Mouse (Mus musculus): Measurements from ENCODE around the gene Smarcd1. TPM values are rescaled to one million over a fixed set of nuclear protein-coding genes. Genes with fewer than 3 reads are reported as not detected.

Smarcd1 gene
- total and polyA plus RNA-seq, 3 experiments, result 20.1 to 39.0 (median 20.6) TPM

- Histone ChIP-seq H3K4me1 (ENCODE audit: control insufficient read depth, insufficient read depth, low read length) (peaks cover 4% of the 10 kb centered on the region), H3K27ac (peak within 1 kb of the TSS; percentile 99), H3K27me3 (ENCODE audit: control insufficient read depth, insufficient read depth, low read length) (no peaks in the 10 kb centered on the region), H3K4me3 (peak within 1 kb of the TSS; percentile 36), H3K36me3 (ENCODE audit: control insufficient read depth, insufficient read depth, low read length) (peaks cover 5% of the 10 kb centered on the region), H3K79me2 (replicated peaks; ENCODE audit: control insufficient read depth, insufficient read depth, low read length) (no peaks in the 10 kb centered on the region), H3K9ac (ENCODE audit: low read depth, low read length) (peak within 1 kb of the TSS; percentile 51)
- no peak for TF ChIP-seq POLR2A (IDR thresholded peaks at IDR 0.05; ENCODE audit: insufficient read depth, low read depth, low read length)
- TF ChIP-seq CTCF (IDR thresholded peaks at IDR 0.05), result peak; percentile 94
- TF ChIP-seq EP300 (IDR thresholded peaks at IDR 0.05; ENCODE audit: insufficient read depth, low read depth, low read length), result no peak
- peak; percentile 62 to 68 for DNase-seq
- 57% methylated on average over 11 of the region's 11 CpGs for WGBS
- intact Hi-C loops (cut with DNase I), result no loop called here
Measured at GRCm38 (mm10) chr15:99705440-99706048, 3.6 kb downstream of the Smarcd1 start, which contains the start of gene Gm17349. Gene Gm17349, minus strand, starts transcription at chr15:99705490.

- Histone ChIP-seq H3K9ac (ENCODE audit: low read depth, low read length) (no peak overlapping the region), H3K27ac (no peak overlapping the region), H3K79me2 (replicated peaks; ENCODE audit: control insufficient read depth, insufficient read depth, low read length) (no peaks in the 10 kb centered on the region), H3K4me1 (ENCODE audit: control insufficient read depth, insufficient read depth, low read length) (peaks cover 2% of the 10 kb centered on the region; the same call in 1 of the 2 replicates), H3K27me3 (ENCODE audit: control insufficient read depth, insufficient read depth, low read length) (no peaks in the 10 kb centered on the region), H3K36me3 (ENCODE audit: control insufficient read depth, insufficient read depth, low read length) (peaks cover 5% of the 10 kb centered on the region), H3K4me3 (no peak overlapping the region)
- TF ChIP-seq POLR2A (IDR thresholded peaks at IDR 0.05; ENCODE audit: insufficient read depth, low read depth, low read length), result no peak
- DNase-seq, result no peak
- WGBS, result 93% methylated on average over 13 of the region's 13 CpGs
- intact Hi-C loops (cut with DNase I), result no loop called here
Measured at GRCm38 (mm10) chr15:99708176-99708575, 6.2 kb downstream of the Smarcd1 start.

GRCm38 (mm10) chr15:99710221-99711190, 8.6 kb downstream of the Smarcd1 start:
- Histone ChIP-seq H3K4me1 (ENCODE audit: control insufficient read depth, insufficient read depth, low read length) (peaks cover 1% of the 10 kb centered on the region; the same call in 1 of the 2 replicates), H3K27me3 (ENCODE audit: control insufficient read depth, insufficient read depth, low read length) (no peaks in the 10 kb centered on the region), H3K9ac (ENCODE audit: low read depth, low read length) (no peak overlapping the region), H3K4me3 (no peak overlapping the region), H3K79me2 (replicated peaks; ENCODE audit: control insufficient read depth, insufficient read depth, low read length) (no peaks in the 10 kb centered on the region), H3K27ac (no peak overlapping the region), H3K36me3 (ENCODE audit: control insufficient read depth, insufficient read depth, low read length) (peaks cover 5% of the 10 kb centered on the region)
- no peak for TF ChIP-seq POLR2A (IDR thresholded peaks at IDR 0.05; ENCODE audit: insufficient read depth, low read depth, low read length)
- no peak for TF ChIP-seq EP300 (IDR thresholded peaks at IDR 0.05; ENCODE audit: insufficient read depth, low read depth, low read length)
- TF ChIP-seq CTCF (IDR thresholded peaks at IDR 0.05), result no peak
- WGBS, result 81% methylated on average over 10 of the region's 10 CpGs
- intact Hi-C loops (cut with DNase I), result loop anchor here (5.0 kb wide), 1 partner anchor 197 kb away; no protein-coding TSS in a partner anchor
- DNase-seq, result no peak

DNA sequence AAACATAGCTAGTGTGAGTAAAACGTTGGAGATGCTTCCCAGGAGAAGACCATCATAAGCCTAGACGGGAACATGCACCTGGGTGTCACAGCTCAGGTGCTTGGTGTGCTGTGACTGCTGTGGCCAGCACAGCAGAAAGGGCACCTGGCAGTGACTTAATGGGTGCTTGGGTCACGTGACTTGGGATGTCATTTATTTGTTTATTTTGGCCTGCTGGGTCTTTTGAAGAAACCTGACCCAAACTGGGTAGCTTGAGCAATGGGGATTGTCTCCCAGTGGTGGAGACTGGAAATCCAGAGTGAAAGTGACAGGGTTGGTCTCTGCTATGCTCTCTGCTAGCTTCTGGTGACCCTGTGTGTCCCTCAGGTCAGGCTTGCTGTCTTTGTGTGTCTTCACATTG, 9.6 kb downstream of the Smarcd1 start:
- H3K36me3 ChIP-seq (ENCODE audit: control insufficient read depth, insufficient read depth, low read length), result no peaks in the 10 kb centered on the region
- intact Hi-C loops (cut with DNase I), result loop anchor here (5.0 kb wide), 1 partner anchor 196 kb away; no protein-coding TSS in a partner anchor

GRCm38 (mm10) chr15:99712666-99713559, 11.0 kb downstream of the Smarcd1 start:
- Histone ChIP-seq H3K9ac (ENCODE audit: low read depth, low read length) (no peak overlapping the region), H3K27me3 (ENCODE audit: control insufficient read depth, insufficient read depth, low read length) (no peaks in the 10 kb centered on the region), H3K36me3 (ENCODE audit: control insufficient read depth, insufficient read depth, low read length) (no peaks in the 10 kb centered on the region), H3K79me2 (replicated peaks; ENCODE audit: control insufficient read depth, insufficient read depth, low read length) (no peaks in the 10 kb centered on the region), H3K27ac (no peak overlapping the region; the same call in 1 of the 2 replicates), H3K4me3 (no peak overlapping the region), H3K4me1 (ENCODE audit: control insufficient read depth, insufficient read depth, low read length) (peaks cover 6% of the 10 kb centered on the region)
- TF ChIP-seq CTCF (IDR thresholded peaks at IDR 0.05) (no peak), EP300 (IDR thresholded peaks at IDR 0.05; ENCODE audit: insufficient read depth, low read depth, low read length) (no peak), POLR2A (IDR thresholded peaks at IDR 0.05; ENCODE audit: insufficient read depth, low read depth, low read length) (no peak)
- 59% methylated on average over 13 of the region's 13 CpGs for WGBS
- no peak for DNase-seq
- intact Hi-C loops (cut with DNase I), result loop anchor here (5.0 kb wide), 1 partner anchor 194 kb away; no protein-coding TSS in a partner anchor

More for the DNA sequence above, 9.6 kb downstream of the Smarcd1 start:
- no peak for TF ChIP-seq POLR2A (IDR thresholded peaks at IDR 0.05; ENCODE audit: insufficient read depth, low read depth, low read length)
- no peak for TF ChIP-seq EP300 (IDR thresholded peaks at IDR 0.05; ENCODE audit: insufficient read depth, low read depth, low read length)
- TF ChIP-seq CTCF (IDR thresholded peaks at IDR 0.05), result no peak
- Histone ChIP-seq H3K4me3 (no peak overlapping the region), H3K27me3 (ENCODE audit: control insufficient read depth, insufficient read depth, low read length) (no peaks in the 10 kb centered on the region), H3K4me1 (ENCODE audit: control insufficient read depth, insufficient read depth, low read length) (peaks cover 5% of the 10 kb centered on the region), H3K27ac (no peak overlapping the region), H3K9ac (ENCODE audit: low read depth, low read length) (no peak overlapping the region), H3K79me2 (replicated peaks; ENCODE audit: control insufficient read depth, insufficient read depth, low read length) (no peaks in the 10 kb centered on the region)
- DNase-seq, result no peak
- 72% methylated on average over 3 of the region's 3 CpGs for WGBS
